Mouse (Mus musculus): ENCODE data around the gene Nek2. TPM values are rescaled to one million over a fixed set of nuclear protein-coding genes. Genes with fewer than 3 reads are reported as not detected.

The Nek2 gene
- total RNA-seq, 2 experiments from 2014 or later: 0.57 to 0.78 TPM

GRCm38 (mm10) chr1:191812949-191813691 lies 8.1 kb upstream of the Nek2 start:
- intact Hi-C loops (cut with DNase I): no loop called here
- DNase-seq (ENCODE audit: low spot score): no peak

DNA sequence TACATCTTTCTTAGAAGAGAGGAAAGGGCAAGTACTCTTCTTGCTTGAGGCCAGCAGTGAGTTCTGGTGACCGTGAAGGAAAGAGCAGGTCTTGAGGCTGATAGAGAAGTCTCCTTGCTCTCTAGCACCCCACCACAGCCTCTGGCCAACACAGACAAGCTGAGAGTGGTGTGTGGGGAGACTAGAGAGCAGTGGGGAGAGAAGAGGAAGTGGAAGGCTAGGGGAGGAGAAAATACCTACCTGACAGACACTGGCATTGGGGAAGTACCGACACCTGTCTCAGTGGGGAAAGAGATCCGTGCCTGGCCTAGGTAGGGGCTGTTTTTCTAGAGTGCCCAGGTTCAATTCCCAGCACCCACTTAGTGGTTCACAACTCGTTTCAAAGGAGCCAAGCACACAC lies 7.0 kb upstream of the Nek2 start:
- intact Hi-C loops (cut with DNase I): no loop called here
- DNase-seq (ENCODE audit: low spot score): no peak

GRCm38 (mm10) chr1:191814935-191815334 lies 6.3 kb upstream of the Nek2 start:
- intact Hi-C loops (cut with DNase I): loop anchor here (5.0 kb wide), 2 partner anchors 93 to 503 kb away; no protein-coding TSS in a partner anchor
- no peak for DNase-seq (ENCODE audit: low spot score)

GRCm38 (mm10) chr1:191816596-191816995 lies 4.6 kb upstream of the Nek2 start:
- DNase-seq (ENCODE audit: low spot score): no peak
- intact Hi-C loops (cut with DNase I): loop anchor here (5.0 kb wide), 2 partner anchors 94 to 504 kb away; no protein-coding TSS in a partner anchor

- intact Hi-C loops (cut with DNase I): loop anchor here (1.0 to 5.0 kb wide), 3 partner anchors 95 to 505 kb away; no protein-coding TSS in a partner anchor
- peak; percentile 68 for DNase-seq (ENCODE audit: low spot score)
Measured at GRCm38 (mm10) chr1:191817418-191818144, 3.7 kb upstream of the Nek2 start.

DNA sequence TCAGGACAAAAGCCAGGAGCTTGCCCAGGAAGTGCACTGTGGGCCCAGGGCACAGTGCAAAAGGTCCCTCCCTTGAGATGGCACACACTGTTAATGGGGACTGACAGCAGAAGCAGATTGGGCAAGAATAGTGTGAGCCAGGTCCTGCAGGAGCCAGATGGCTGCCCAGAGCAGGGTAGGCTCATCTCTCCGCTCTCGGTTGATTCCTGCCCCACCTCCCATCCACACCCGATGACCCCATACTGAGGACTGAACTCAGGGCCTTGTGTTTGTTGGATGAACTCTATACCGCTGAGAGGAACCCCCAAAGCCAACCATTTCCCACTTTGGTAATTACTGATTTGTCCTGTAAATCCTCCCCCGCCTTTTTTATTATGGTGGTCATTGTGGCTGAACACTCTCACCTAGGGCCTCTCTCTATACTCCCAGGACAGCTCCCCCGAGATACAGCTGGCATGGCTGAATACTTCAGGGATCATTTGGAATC lies 3.1 kb upstream of the Nek2 start:
- intact Hi-C loops (cut with DNase I): loop anchor here (5.0 kb wide), 2 partner anchors 96 to 506 kb away; no protein-coding TSS in a partner anchor
- DNase-seq (ENCODE audit: low spot score): no peak

- no peak for DNase-seq (ENCODE audit: low spot score)
- intact Hi-C loops (cut with DNase I): loop anchor here (5.0 kb wide), 2 partner anchors 97 to 507 kb away; no protein-coding TSS in a partner anchor
Measured at GRCm38 (mm10) chr1:191819026-191819425, 2.2 kb upstream of the Nek2 start.

DNA sequence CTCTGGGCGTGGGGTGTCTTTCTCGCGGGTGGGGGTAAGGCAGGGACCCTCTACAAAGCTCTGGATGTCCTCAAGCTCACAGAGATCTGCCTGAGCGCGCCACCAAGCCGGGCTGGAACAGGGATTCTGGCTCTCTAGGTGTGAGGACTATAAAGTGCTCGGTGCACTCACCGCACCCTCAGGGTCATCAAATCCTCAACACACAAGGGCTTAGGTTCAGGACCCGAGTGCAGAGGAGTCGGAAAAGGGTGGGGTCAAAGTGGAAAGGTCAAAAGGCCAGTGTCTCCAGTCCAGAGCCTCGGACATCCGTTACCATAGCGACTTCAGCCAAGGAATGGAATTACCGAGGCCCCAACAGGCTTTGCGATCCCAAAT lies 306 bp upstream of the Nek2 start:
- no peak for DNase-seq (ENCODE audit: low spot score)
- intact Hi-C loops (cut with DNase I): no loop called here

DNA sequence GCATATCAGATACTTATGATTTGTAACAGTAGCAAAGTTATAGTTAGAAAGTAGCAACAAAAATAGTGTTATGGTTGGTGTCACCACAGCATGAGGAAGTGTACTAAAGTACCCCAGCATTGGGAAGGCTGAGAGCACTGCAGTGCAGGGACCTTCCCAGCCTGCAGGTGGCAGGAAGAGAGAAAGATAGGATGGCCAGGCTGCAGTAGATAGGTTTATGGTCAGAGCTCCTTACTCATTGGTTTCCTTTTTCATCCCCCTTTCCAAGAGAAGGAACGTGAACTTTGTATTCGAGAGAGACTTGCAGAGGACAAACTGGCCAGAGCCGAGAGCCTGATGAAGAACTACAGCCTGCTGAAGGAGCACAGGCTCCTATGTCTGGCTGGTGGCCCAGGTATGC lies 7.9 kb downstream of the Nek2 start:
- intact Hi-C loops (cut with DNase I): no loop called here
- no peak for DNase-seq (ENCODE audit: low spot score)

- DNase-seq (ENCODE audit: low spot score): no peak
- intact Hi-C loops (cut with DNase I): no loop called here
Measured at GRCm38 (mm10) chr1:191833396-191833795, 12.2 kb downstream of the Nek2 start.

DNA sequence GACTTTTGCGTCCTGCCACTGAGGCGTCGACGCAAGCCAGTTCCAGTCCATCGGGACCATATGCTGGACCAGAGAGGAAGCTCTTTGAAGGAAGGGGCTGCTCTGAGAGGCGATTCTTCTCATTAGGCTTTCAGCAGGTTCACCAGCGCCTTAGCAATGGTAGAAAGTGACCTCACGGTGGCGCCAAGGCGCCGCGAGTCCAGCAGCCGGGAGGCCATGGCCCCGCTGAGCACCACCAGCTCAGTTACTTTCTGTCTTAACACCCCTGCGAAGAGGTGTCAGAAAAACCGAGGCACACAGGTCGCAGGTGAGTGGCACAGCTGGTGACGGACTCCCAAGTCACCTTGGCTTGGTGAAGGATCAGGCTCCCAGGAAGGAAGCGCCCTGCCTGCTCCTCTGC lies 13.6 kb downstream of the Nek2 start:
- peak; percentile 39 for DNase-seq (ENCODE audit: low spot score)
- intact Hi-C loops (cut with DNase I): loop anchor here (1.0 kb wide), 3 partner anchors 72 to 259 kb away; no protein-coding TSS in a partner anchor

DNA sequence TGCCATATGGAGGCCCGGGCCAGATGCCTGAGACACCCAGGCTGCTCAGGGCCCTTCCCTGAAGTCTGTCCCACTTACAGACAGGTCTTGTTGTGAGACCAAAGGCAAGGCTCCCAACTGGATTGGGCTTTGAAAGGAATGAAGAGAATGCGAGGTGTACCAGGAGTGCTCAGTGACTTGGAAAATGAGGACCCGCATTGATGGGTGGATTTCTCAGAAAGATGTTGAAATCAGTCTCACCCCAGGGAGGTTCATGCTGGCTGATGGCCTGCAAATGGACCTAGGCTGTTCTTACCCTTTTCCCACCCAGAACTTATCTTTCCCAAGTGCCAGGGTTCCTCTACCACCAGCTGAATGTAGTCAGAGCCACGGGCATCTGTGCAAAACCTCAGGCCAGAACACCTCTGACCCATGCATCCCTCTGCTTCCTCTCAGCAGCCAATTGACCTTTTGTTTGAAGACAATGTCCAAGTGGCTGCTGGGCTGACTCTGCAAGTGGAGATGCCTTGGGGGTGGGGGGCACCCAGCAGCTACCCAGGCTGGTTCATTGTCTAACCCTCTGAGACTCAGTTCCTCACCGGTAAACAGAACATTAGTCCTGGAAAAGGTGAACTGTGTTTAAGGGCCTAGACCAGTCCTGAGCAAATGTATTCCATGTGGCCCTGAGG lies 15.2 kb downstream of the Nek2 start:
- intact Hi-C loops (cut with DNase I): no loop called here
- DNase-seq (ENCODE audit: low spot score): no peak

GRCm38 (mm10) chr1:191837691-191838090 lies 16.4 kb downstream of the Nek2 start:
- intact Hi-C loops (cut with DNase I): no loop called here
- no peak for DNase-seq (ENCODE audit: low spot score)

- DNase-seq (ENCODE audit: low spot score): no peak
- intact Hi-C loops (cut with DNase I): no loop called here
Measured at GRCm38 (mm10) chr1:191838994-191839741, 17.9 kb downstream of the Nek2 start.

DNA sequence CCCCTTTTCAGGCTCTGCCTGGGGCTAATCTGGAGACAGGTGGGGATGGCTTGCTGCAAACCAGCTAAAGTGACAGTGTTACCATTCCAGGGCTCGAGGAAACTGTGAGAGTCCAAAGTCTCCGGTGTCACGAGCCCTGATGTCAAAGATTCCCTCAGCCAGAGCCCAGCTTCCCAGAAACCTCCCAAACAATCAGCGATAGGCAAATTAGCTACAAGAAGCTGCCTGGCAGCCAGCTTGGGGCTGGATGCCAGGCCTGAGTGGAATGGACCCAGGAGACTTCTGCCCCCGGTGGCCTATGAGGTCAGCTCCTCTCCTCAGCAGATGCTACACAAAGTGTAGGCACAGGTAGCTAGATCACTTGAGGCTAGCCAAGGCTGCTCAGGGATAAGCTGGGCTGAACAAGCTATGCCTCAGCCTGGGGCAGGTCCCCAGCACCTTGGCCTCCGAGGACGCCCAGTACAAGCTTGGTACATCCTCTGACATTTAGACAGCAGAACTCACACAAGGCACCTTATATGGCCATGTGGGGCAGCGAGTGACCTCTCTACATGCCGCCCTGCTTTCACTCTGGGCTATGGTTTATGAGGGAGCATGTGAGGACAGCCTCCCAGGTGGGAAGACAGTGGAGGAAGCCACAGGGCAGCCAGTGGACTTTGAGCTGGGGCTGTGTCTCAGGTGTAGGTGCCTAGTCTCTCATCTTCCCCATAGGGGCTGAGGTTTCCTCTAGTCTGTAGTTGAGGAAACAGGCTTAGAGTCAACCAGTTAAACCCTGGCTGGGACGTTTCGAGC lies 19.7 kb downstream of the Nek2 start:
- intact Hi-C loops (cut with DNase I): no loop called here
- no peak for DNase-seq (ENCODE audit: low spot score)

- intact Hi-C loops (cut with DNase I): no loop called here
Measured at GRCm38 (mm10) chr1:191842247-191842646, 21.0 kb downstream of the Nek2 start.

GRCm38 (mm10) chr1:191846667-191847066 lies 25.4 kb downstream of the Nek2 start:
- no peak for DNase-seq (ENCODE audit: low spot score)
- intact Hi-C loops (cut with DNase I): no loop called here

More at GRCm38 (mm10) chr1:191842247-191842646, 21.0 kb downstream of the Nek2 start:
- DNase-seq (ENCODE audit: low spot score): no peak

DNA sequence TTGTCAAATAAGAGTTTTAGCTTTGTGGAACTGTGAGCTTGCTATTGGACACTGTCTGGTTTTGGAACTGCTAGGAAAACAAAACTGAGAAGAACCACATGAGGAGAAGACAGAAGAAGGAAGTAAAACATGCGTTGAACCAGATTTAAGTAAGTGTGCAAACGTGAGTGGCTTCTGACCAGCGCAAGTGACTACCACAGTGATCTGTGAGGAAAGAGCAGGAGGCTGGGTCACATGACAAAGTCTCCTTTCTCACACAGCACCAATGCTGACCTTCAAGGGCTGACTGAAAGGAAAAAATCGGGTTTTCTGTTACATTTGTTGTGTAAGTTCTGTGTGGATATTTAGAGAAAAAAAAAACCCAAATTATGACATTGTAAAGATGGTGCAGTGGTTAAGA lies 28.3 kb downstream of the Nek2 start:
- no peak for DNase-seq (ENCODE audit: low spot score)
- intact Hi-C loops (cut with DNase I): no loop called here

DNA sequence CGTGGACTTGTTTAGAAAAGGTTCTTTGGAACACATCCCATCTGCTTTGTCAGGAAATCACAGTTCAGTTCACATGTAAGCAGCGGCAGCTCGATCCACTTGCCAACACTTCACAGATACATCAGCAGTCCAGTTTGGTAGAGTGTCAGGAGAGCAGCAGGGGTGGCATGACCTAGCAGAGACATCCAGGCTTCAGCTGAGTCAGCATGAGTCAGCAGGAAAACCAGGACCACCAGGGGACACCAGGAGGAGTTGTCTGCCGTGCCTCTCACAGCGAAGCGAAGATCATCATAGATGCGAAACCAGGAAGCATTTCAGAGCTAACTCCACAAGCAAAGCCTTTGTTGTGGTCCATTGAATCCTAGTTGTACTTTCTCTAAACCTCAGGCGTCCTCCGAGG lies 32.2 kb downstream of the Nek2 start:
- DNase-seq (ENCODE audit: low spot score): no peak
- intact Hi-C loops (cut with DNase I): no loop called here
